Mouse (Mus musculus) layer of hippocampus, adult 9-11 months (tissue): ENCODE measurements at regions not wholly inside any gene's neighbourhood (a gene's known extent, or its start where the extent isn't known, plus 50 kb on each side); places are given as distances from the start of the nearest gene placed in this dataset.
A peak's percentile ranks its signal among the peaks of the same experiment; 100 is the strongest.

Experiments
- DNase-seq: peaks from one replicate; pipeline ENCODE4 v3.0.0; 2022

DNA sequence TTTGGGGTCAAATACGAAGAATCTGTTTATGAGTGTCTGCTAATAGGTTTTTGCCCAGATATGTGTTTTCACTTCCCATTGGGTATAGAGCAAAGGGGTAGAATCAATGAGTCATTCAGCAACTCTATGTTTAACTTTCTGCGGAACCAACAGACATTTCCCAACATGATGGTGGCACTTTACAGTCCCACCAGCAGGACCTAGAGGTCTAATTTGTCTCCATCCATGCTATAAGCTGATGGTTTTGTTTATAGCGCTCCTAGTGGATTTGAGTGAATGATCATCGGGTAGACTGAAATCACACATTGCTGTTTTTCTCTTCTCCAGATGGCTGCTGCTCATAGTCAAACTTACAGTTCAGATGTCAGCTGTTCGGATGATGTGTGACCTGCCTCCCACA lies 99.7 kb upstream of the Arid5b start:
- peak; percentile 30 for DNase-seq

GRCm38 (mm10) chr10:68377479-68377878 lies 98.9 kb upstream of the Arid5b start:
- DNase-seq = no peak

- DNase-seq = peak; percentile 54
Measured at GRCm38 (mm10) chr10:68373875-68374274, 95.3 kb upstream of the Arid5b start.

GRCm38 (mm10) chr10:68371785-68372184 lies 93.2 kb upstream of the Arid5b start:
- no peak for DNase-seq

- DNase-seq = no peak
Measured at GRCm38 (mm10) chr10:68370986-68371385, 92.4 kb upstream of the Arid5b start.

DNA sequence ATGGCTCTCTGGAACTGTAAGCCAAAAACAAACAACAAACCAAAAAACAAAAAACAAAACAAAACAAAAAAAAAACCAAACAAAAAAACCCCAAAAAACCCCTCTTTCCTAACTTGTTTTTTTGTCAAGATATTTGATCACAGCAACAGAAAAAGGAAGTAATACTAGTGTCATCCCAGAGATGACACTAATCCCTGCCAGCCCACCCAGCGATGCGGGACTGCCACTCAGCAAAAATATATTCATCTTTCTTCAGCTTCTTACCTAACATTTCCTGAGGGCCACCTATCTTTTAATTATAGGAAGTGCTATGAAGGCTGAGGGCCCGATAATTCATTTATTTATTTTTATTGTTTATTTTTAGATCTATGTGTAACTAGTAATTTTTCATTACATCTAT lies 88.3 kb upstream of the Arid5b start:
- DNase-seq = no peak

DNA sequence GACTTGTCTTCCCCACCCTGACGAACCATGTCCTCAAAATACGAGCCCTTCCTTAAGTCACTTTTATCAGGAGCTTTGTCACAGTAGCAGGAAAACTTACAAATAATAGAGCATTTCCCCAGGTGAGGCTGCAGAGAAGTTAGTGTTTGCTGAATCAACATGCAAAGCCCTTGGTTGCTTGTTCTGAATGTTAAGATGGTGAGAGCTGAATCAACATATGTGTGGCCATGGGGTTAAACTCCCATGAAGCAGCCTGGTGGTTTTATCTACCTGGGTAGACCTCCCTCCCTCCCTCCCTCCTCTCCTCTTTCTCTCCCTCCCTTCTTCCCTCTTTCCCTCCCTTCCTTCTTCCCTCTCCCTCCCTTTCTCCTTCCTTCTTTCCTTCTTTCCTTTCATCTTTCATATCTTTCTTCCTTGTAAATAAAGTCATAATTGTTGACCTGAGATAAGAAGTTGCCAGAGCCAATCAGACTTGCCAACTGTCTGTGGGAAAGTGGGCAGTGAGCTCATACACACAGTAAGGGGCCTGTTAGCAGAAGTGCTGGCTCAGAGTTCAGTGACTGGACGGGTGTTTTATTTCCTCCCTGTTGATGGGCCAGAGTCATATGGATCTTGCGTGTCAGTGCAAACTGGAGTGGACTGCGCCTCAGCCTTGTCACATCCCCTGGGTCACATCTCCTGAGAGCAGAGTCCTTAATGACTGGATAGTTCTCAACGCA lies 82.4 kb upstream of the Arid5b start:
- no peak for DNase-seq

- no peak for DNase-seq
Measured at GRCm38 (mm10) chr10:68359135-68359534, 80.6 kb upstream of the Arid5b start.

DNA sequence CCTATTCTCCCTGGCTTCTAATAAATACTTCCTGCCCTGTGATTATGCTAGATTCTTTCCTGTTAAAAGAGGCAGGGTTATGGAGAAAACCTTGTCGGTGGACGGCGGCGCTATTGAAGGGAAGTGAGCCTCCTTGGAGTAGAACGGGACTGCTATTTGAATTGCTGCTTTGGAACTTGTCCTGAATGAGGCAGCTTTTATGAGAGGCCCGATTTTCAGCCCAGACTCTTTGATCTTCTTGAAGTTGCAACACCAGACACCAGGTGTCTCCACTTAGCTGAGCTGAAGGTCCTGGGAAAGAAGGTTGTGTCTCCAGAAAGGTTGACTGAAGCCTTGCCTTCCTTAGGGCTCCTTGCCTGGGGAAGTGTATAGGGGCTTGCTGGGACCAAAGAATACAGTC lies 78.4 kb upstream of the Arid5b start:
- no peak for DNase-seq

DNA sequence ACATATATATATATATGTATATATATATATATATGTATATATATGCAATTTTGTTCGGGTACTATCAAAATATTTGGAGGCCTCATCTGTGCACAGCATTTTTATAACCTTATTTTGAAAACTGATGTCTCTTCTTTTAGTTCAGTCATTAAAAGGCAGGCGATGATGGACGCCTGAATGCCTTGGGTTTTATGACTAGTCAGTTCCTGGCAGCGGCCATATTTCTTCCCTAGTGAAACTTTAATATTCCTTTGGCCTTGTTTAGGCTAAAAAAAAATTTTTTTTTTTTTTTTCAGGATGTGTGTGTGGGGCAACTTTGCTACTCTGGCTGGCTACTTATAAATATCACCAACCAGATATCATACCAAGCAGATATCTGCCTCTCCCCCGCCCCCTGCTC lies 78.0 kb upstream of the Arid5b start:
- no peak for DNase-seq

- no peak for DNase-seq
Measured at GRCm38 (mm10) chr10:68356093-68356485, 77.5 kb upstream of the Arid5b start.

DNA sequence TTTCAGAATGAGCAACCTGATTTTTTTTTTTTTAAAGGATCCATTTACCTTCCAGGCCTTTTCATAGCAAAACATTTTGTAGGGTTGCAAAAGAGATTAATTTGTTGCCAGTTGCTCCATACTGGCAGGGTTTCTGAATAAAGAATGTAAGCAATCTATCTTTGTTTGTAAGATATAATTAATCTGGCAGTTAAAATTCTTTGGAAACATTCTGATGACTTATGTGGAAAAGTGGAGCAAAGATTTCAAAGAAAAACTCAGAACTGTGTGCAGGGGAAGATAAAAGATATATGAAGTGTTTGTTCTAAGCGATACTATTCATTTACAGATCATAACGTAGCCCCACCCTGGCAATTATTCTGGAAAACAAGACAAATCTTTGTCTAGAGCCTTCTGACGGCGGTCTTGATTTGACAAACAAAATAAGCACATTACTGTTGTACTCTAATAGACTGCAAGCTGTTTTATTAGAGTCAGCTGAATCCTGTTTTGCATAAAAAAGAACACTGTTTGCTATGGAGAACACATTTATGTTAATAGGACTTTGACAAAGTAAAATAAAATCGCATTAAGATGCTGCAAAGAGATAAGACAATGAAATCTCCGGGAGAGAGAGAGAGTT lies 77.0 kb upstream of the Arid5b start:
- no peak for DNase-seq

GRCm38 (mm10) chr10:68354335-68355231 lies 76.0 kb upstream of the Arid5b start:
- no peak for DNase-seq

DNA sequence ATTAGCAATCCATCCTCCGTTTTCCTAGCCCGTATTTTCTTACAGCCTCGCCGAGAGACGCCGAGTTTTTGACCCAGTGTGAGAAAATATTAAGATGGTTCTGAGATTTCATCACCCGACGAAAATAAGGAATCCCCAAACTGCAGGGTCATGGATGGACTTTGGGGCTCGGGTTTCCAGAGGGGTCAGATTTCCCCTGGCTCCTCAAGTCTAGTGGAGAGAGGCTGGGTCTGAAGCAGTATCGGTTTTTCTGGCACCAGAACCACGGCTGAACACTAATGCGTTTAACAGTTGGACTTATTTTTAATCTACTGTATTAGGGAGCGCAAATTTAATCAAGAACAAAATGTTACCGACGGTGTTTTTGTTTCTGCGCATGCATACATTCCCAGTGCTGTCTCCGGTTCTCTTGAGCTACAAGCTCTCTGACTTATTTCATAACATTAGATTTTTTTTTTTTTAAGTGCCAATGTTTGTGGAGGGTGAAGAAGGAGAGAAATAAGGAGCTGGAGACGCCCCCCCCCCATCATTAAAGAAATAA lies 75.2 kb upstream of the Arid5b start:
- no peak for DNase-seq

DNA sequence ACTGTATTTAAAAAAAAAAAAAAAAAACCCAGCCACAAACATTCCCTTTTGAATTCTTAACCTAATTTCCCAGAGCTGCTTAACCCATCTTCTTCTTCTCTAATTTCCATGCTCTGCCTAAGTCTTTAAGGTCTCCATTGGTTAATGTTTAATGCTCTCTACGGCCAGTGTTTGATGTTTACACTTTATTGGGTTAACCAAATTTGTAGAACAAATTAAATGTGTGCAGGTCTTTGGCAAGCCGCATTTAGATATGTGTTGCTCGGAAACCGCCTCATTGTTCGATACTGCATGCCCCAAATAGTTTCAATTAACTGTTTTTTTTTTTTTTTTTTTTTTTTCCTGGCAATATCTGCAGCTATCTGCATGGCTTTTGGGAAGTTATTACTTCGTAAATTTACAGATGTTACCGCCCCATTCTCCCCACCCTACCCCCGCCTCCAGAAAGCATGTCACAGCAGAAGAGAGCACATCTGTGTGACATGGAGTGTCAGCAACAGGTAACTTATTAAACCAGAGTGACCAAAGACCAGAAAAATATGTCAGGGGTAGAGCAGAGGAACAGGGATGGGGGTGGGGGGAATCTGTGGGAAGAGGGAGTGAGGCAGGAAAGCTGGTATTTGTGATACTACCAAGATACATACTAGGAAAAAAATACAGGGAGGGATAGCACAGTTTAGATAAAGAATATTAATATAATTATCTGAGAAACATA lies 73.5 kb upstream of the Arid5b start:
- DNase-seq = no peak

- no peak for DNase-seq
Measured at GRCm38 (mm10) chr10:68351441-68351840, 72.9 kb upstream of the Arid5b start.

GRCm38 (mm10) chr10:68350798-68351197 lies 72.3 kb upstream of the Arid5b start:
- DNase-seq = no peak

GRCm38 (mm10) chr10:68347806-68348205 lies 69.3 kb upstream of the Arid5b start:
- DNase-seq = no peak

GRCm38 (mm10) chr10:68344991-68345720 lies 66.6 kb upstream of the Arid5b start:
- no peak for DNase-seq

DNA sequence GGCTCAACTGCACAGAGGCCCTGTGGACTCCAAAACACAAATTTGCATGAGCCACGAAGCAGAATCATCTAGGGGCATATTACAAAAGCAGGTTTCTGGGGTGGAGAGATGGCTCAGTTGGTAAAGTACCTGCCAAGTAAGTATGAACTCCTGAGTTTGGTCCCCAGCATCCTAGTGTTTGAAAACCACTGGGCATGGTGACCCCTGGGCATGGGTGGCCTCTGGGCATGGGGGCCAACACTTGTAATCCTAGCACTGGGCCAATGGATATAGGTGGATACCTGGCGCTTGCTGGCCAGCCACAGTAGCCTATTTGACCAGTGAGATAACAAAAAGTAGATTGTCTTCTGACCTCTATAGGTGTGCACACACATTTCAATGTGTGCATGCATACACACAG lies 65.7 kb upstream of the Arid5b start:
- no peak for DNase-seq

GRCm38 (mm10) chr10:68334054-68334453 lies 55.5 kb upstream of the Arid5b start:
- peak; percentile 12 for DNase-seq
